Mouse (Mus musculus): Measurements from ENCODE around the gene Dpp8. TPM values are rescaled to one million over a fixed set of nuclear protein-coding genes. Genes with fewer than 3 reads are reported as not detected.
"Not testable (repeated sequence)": the region's sequence is repeated elsewhere in the genome, so short reads cannot be mapped to it uniquely, and the experiment has no call there.

Gene Dpp8
- polyA plus RNA-seq, 1 experiment, result 45.3 TPM

DNA sequence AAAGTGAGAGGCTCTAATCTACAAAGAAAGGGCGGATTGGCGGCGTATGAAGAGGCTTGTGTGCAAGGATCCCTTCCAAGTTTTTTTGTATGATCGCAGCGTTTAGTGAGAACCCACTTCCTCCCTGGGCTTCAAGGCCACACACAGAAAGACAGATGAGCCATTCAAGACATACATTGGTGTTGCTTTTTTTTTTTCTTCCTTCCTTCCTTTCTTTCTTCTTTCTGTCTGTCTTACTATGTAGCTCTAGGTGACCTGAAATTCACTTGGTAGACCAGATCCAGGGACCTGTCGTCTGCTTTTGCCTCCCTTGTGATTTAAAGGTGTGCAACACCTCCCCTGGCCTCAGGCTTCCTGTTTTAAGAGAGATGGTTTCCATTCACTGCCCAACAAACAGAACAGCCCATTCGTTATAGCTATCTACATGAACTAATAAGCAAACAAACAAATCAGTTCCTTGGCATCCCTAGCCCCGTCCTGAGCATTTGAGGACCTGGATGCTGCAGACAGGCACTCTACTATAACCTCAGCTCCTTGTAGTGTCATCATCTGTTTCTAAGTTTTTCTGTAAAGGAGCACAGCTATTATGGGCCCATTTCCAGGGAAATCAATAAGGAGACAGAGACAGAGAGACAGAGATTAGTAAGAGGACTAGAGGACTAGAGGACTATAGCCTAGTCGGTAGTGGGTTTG, 10.2 kb upstream of the Dpp8 start:
- TF ChIP-seq CTCF (conservative IDR thresholded peaks at IDR 0.05; ENCODE audit: insufficient read depth, insufficient read length, low read depth, low read length) (no peak), POLR2A (IDR thresholded peaks at IDR 0.05; ENCODE audit: low read depth, low read length) (no peak)
- Histone ChIP-seq H3K27me3 (replicated peaks; ENCODE audit: control insufficient read depth, insufficient read depth, low read length) (no peaks in the 10 kb centered on the region), H3K4me1 (ENCODE audit: control insufficient read depth, insufficient read depth, low read length) (peaks cover 9% of the 10 kb centered on the region; the same call in 1 of the 2 replicates), H3K27ac (ENCODE audit: insufficient read depth, low read depth, low read length) (peak overlapping the region; percentile 89), H3K4me3 (ENCODE audit: insufficient read depth, low read depth, low read length) (peak overlapping the region; percentile 64), H3K36me3 (ENCODE audit: control insufficient read depth, insufficient read depth, low read length) (no peaks in the 10 kb centered on the region)
- DNase-seq, result no peak
- WGBS, result 21% methylated on average over 9 of the region's 9 CpGs

DNA sequence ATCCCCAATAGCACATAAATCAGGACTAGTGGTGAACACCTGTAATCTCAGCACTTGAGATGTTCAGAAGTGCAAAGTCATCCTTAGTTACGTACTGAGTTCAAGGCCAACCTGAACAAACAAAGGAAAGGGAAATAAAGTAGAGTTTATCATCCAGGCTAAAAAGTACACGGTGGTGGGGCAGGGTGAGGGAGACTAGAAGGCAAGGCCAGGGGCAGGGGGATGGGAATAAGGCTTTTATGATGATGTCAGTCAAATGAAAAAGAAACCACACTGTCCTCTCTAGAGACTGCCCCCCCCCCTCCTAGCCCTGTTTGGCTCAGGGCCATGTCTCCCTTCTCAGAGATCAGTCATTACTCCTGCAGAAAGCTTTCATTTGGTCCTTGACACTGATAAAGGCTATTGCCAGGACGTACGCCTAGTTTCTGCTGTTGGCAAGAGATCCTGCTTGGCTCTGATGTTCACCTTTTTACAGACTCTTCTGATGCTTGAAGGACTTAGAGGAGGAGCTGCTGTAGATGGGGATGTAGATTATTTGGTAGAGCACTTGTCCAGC, 9.6 kb upstream of the Dpp8 start:
- peaks cover 8% of the 10 kb centered on the region; the same call in 1 of the 2 replicates for H3K4me1 ChIP-seq (ENCODE audit: control insufficient read depth, insufficient read depth, low read length)
- no peak for DNase-seq
- no peak for TF ChIP-seq CTCF (conservative IDR thresholded peaks at IDR 0.05; ENCODE audit: insufficient read depth, insufficient read length, low read depth, low read length)
- no peak for TF ChIP-seq POLR2A (IDR thresholded peaks at IDR 0.05; ENCODE audit: low read depth, low read length)
- WGBS, result 70% methylated on average over 4 of the region's 4 CpGs
- H3K27ac ChIP-seq (ENCODE audit: insufficient read depth, low read depth, low read length), result no peak overlapping the region
- H3K36me3 ChIP-seq (ENCODE audit: control insufficient read depth, insufficient read depth, low read length), result no peaks in the 10 kb centered on the region
- H3K27me3 ChIP-seq (replicated peaks; ENCODE audit: control insufficient read depth, insufficient read depth, low read length), result no peaks in the 10 kb centered on the region
- H3K4me3 ChIP-seq (ENCODE audit: insufficient read depth, low read depth, low read length), result no peak overlapping the region

DNA sequence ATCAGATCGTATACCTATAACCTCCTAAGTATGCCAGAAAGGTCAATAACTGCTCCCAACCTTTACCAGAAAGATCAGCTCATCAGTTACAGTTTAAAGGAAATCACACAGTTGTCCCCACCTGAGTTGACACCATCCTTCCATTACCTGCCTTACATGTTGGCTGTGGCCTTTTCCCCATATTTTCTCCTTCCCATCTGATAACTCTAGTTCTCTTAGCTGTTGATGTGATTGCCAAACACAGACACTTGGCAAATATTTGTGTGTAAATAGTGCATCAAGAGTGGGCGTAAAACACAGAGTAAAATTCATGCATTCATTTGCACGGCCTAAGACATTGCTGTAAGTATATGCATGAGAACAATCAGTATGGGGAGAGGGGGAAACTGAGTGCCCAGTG, 8.8 kb upstream of the Dpp8 start:
- 96% methylated on average over 3 of the region's 3 CpGs for WGBS
- Histone ChIP-seq H3K4me1 (ENCODE audit: control insufficient read depth, insufficient read depth, low read length) (peaks cover 8% of the 10 kb centered on the region; the same call in 1 of the 2 replicates), H3K36me3 (ENCODE audit: control insufficient read depth, insufficient read depth, low read length) (no peaks in the 10 kb centered on the region), H3K4me3 (ENCODE audit: insufficient read depth, low read depth, low read length) (no peak overlapping the region), H3K27me3 (replicated peaks; ENCODE audit: control insufficient read depth, insufficient read depth, low read length) (no peaks in the 10 kb centered on the region), H3K27ac (ENCODE audit: insufficient read depth, low read depth, low read length) (no peak overlapping the region)
- no peak for DNase-seq
- no peak for TF ChIP-seq CTCF (conservative IDR thresholded peaks at IDR 0.05; ENCODE audit: insufficient read depth, insufficient read length, low read depth, low read length)
- TF ChIP-seq POLR2A (IDR thresholded peaks at IDR 0.05; ENCODE audit: low read depth, low read length), result no peak

DNA sequence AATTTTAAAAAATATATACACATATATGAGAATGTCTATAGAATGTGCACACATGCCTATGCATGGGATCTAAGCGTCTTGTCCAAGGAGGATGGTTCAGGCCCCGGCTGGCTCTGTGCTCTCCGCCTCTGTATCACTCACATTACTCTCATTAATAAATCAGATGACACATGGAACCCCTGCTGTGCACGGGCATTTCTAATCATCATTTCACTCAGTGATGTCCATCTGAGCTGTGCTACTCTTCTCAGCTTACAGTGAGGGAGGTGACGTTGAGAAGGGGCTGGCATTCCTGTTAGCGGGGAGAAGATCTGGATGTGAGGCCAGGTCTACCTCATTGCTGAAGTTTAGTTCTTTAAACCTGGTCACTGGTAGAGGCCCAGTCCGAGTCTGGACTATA, 5.0 kb upstream of the Dpp8 start:
- no peaks in the 10 kb centered on the region for H3K36me3 ChIP-seq (ENCODE audit: control insufficient read depth, insufficient read depth, low read length)
- no peaks in the 10 kb centered on the region for H3K27me3 ChIP-seq (replicated peaks; ENCODE audit: control insufficient read depth, insufficient read depth, low read length)
- H3K4me1 ChIP-seq (ENCODE audit: control insufficient read depth, insufficient read depth, low read length), result peaks cover 3% of the 10 kb centered on the region; the same call in 1 of the 2 replicates
- H3K4me3 ChIP-seq (ENCODE audit: insufficient read depth, low read depth, low read length), result no peak overlapping the region
- TF ChIP-seq POLR2A (IDR thresholded peaks at IDR 0.05; ENCODE audit: low read depth, low read length) (no peak), CTCF (conservative IDR thresholded peaks at IDR 0.05; ENCODE audit: insufficient read depth, insufficient read length, low read depth, low read length) (no peak)
- H3K27ac ChIP-seq (ENCODE audit: insufficient read depth, low read depth, low read length), result no peak overlapping the region
- DNase-seq, result no peak
- WGBS, result 75% methylated on average over 7 of the region's 7 CpGs

DNA sequence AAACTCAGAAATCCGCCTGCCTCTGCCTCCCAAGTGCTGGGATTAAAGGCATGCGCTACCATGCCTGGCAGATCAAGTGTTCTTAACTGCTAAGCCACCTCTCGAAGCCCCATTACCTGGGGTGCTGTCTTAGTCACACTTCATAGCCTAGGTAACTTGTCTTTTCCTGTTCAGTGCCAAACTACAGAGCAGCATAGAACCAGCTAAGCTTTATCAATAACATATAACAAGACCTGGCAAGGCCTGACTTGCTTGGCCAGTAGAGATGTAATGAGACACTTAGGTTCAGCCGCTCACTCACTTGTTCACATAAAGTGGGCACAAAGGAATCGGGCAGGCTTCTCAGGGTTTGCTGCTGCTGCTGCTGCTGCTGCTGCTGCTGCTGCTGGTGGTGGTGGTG, 3.9 kb upstream of the Dpp8 start:
- H3K36me3 ChIP-seq (ENCODE audit: control insufficient read depth, insufficient read depth, low read length), result no peaks in the 10 kb centered on the region
- TF ChIP-seq POLR2A (IDR thresholded peaks at IDR 0.05; ENCODE audit: low read depth, low read length) (no peak), CTCF (conservative IDR thresholded peaks at IDR 0.05; ENCODE audit: insufficient read depth, insufficient read length, low read depth, low read length) (no peak)
- no peak for DNase-seq
- H3K27ac ChIP-seq (ENCODE audit: insufficient read depth, low read depth, low read length), result no peak overlapping the region
- 93% methylated on average over 5 of the region's 5 CpGs for WGBS
- H3K4me1 ChIP-seq (ENCODE audit: control insufficient read depth, insufficient read depth, low read length), result peaks cover 3% of the 10 kb centered on the region; the same call in 1 of the 2 replicates
- no peaks in the 10 kb centered on the region for H3K27me3 ChIP-seq (replicated peaks; ENCODE audit: control insufficient read depth, insufficient read depth, low read length)
- no peak overlapping the region for H3K4me3 ChIP-seq (ENCODE audit: insufficient read depth, low read depth, low read length)

DNA sequence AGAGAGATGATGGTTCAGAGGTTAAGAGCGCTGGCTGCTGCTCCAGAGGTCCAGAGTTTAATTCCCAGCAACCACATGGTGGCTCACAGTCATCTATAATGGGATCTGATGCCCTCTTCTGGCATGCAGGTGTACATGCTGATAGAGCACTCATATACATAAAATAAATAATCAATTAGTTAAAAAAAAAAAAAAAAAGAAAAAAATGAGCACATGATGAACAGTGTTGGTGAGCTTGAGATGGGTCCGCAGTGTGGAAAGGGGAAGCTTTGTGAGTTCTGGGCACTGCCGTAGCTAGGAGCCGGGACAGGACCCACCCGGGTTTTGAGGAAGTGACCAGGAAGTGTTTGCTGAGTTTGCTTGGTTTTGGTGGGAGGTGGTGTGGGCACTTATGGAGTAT, 859 bp upstream of the Dpp8 start:
- H3K4me1 ChIP-seq (ENCODE audit: control insufficient read depth, insufficient read depth, low read length); H3K4me3 ChIP-seq (ENCODE audit: insufficient read depth, low read depth, low read length); H3K27me3 ChIP-seq (replicated peaks; ENCODE audit: control insufficient read depth, insufficient read depth, low read length); DNase-seq; H3K27ac ChIP-seq (ENCODE audit: insufficient read depth, low read depth, low read length); H3K36me3 ChIP-seq (ENCODE audit: control insufficient read depth, insufficient read depth, low read length): not testable (repeated sequence)
- WGBS, result 63% methylated on average over 5 of the region's 5 CpGs

DNA sequence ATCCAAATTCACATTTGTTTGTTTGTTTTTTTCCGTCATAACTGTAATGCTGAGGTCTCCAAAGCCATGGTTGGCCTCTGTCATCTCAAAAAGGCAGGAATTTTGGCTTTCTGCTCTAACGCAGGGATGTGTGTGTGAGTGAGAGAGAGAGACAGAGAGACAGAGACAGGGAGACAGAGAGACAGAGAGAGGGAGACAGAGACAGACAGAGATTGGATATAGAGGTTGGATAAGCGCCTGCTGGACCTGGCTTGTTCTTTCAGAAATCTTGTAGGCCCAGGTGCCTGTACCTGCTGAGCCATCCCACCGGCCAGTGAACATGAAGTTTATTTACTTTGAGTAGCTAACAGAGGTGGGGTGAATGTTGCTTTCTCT, 333 bp upstream of the Dpp8 start:
- no peaks in the 10 kb centered on the region for H3K36me3 ChIP-seq (ENCODE audit: control insufficient read depth, insufficient read depth, low read length)
- DNase-seq, result no peak
- H3K4me1 ChIP-seq (ENCODE audit: control insufficient read depth, insufficient read depth, low read length), result peaks cover 6% of the 10 kb centered on the region; the same call in 1 of the 2 replicates
- TF ChIP-seq POLR2A (IDR thresholded peaks at IDR 0.05; ENCODE audit: low read depth, low read length) (no peak), CTCF (conservative IDR thresholded peaks at IDR 0.05; ENCODE audit: insufficient read depth, insufficient read length, low read depth, low read length) (no peak)
- no peaks in the 10 kb centered on the region for H3K27me3 ChIP-seq (replicated peaks; ENCODE audit: control insufficient read depth, insufficient read depth, low read length)
- 37% methylated on average over 4 of the region's 4 CpGs for WGBS
- H3K4me3 ChIP-seq (ENCODE audit: insufficient read depth, low read depth, low read length), result peak overlapping the region; percentile 71; the same call in 1 of the 2 replicates
- no peak overlapping the region for H3K27ac ChIP-seq (ENCODE audit: insufficient read depth, low read depth, low read length)
